ENCODE assay signal across 28 mouse cellular contexts in the genomic region with DNA sequence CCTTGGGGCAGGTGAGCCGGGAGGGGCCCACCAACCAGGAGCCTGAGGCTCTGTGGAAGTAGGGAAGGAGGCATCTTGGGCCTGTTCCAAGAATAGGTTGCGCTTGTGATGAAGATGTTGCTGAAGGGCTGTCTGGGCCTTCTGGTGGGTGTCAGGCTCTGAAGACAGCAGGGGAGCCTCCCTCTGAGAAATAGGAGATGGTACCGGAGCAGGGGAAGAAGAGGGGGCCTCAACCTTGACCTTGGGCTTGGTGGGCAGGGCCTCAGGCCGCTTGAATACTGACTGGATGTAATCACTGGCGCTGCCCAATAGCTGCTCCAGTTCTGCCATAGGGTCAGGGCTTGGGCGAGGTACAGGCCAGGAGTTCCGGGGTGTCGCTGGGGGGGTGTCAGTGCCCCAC.
"Had no signal": no experiment of that assay in that cellular context is flagged by ENCODE, and none has a peak within 500 bp of the region (broad histone marks: within the 10 kb centered on the region; RNA-seq: fewer than 3 reads in every experiment).

No protein-coding gene starts in this region.

- H3K9me3 ChIP-seq: embryonic facial prominence, embryonic 10.5 days; embryonic facial prominence, embryonic 12.5 days; embryonic facial prominence, embryonic 13.5 days; embryonic facial prominence, embryonic 15.5 days; forebrain, embryonic 10.5 days; forebrain, embryonic 12.5 days; forebrain, embryonic 13.5 days; forebrain, embryonic 15.5 days had no signal

- H3K27me3 ChIP-seq: embryonic facial prominence, embryonic 12.5 days; embryonic facial prominence, embryonic 13.5 days; embryonic facial prominence, embryonic 15.5 days; forebrain, embryonic 12.5 days; forebrain, embryonic 13.5 days; forebrain, embryonic 15.5 days had no signal

- H3K4me1 ChIP-seq: embryonic facial prominence, embryonic 10.5 days; forebrain, embryonic 10.5 days; forebrain, embryonic 12.5 days; forebrain, embryonic 13.5 days had no signal

- H3K4me3 ChIP-seq: embryonic facial prominence, embryonic 10.5 days; embryonic facial prominence, embryonic 12.5 days; embryonic facial prominence, embryonic 13.5 days; embryonic facial prominence, embryonic 15.5 days; erythroblast, embryonic 14.5 days; forebrain, embryonic 10.5 days; forebrain, embryonic 12.5 days; forebrain, embryonic 13.5 days; forebrain, embryonic 15.5 days; gastrocnemius, adult 2 months had no signal

- H3K9ac ChIP-seq: embryonic facial prominence, embryonic 12.5 days; embryonic facial prominence, embryonic 13.5 days; embryonic facial prominence, embryonic 15.5 days; forebrain, embryonic 12.5 days; forebrain, embryonic 13.5 days; forebrain, embryonic 15.5 days; forebrain, postnatal 0 days had no signal

- H3K27ac ChIP-seq: embryonic facial prominence, embryonic 10.5 days; embryonic facial prominence, embryonic 12.5 days; embryonic facial prominence, embryonic 13.5 days; embryonic facial prominence, embryonic 15.5 days; forebrain, embryonic 10.5 days; forebrain, embryonic 12.5 days; forebrain, embryonic 13.5 days; forebrain, embryonic 15.5 days; gastrocnemius, adult 2 months had no signal

- ATAC-seq: forebrain, embryonic 13.5 days; forebrain, embryonic 14.5 days; forebrain, embryonic 15.5 days; forebrain, embryonic 16.5 days; forebrain, postnatal 0 days had no signal

- DNase-seq: cerebellum, adult 18-20 months; cerebellum, adult 2 months; cerebellum, adult 8-10 months; cerebellum, adult 9-10 months; cerebellum, adult 9-11 months; cerebellum, postnatal 10 days; cerebellum, postnatal 14 days; cerebellum, postnatal 25 days; cerebellum, postnatal 36 days; embryo, embryonic 11 days; forebrain, postnatal 0 days; gastrocnemius, adult 2 months; gastrocnemius, postnatal 10 days; gastrocnemius, postnatal 14 days; gastrocnemius, postnatal 25 days; gastrocnemius, postnatal 36 days; heart, adult 18-20 months had no signal

- H3K4me2 ChIP-seq: embryonic facial prominence, embryonic 12.5 days; embryonic facial prominence, embryonic 13.5 days; embryonic facial prominence, embryonic 15.5 days; forebrain, embryonic 12.5 days; forebrain, embryonic 13.5 days; forebrain, embryonic 15.5 days had no signal
